Mouse (Mus musculus) WW6 (cell line): ENCODE results near the gene Hopx.

Experiments
- DNase-seq: peaks from one replicate; pipeline ENCODE4 v3.0.0-alpha.2; 2013; ENCODE audit warnings: low read depth, low spot score

The Hopx gene

GRCm38 (mm10) chr5:77071626-77072025, 43.3 kb downstream of the Hopx start:
- DNase-seq: no peak

GRCm38 (mm10) chr5:77070987-77071386, 43.9 kb downstream of the Hopx start:
- no peak for DNase-seq

GRCm38 (mm10) chr5:77067321-77067720, 47.6 kb downstream of the Hopx start:
- no peak for DNase-seq

GRCm38 (mm10) chr5:77061372-77062038, 53.4 kb downstream of the Hopx start:
- DNase-seq: peak; percentile 50

- no peak for DNase-seq
Observed at GRCm38 (mm10) chr5:77060363-77060762, 54.6 kb downstream of the Hopx start.

- DNase-seq: no peak
Observed at GRCm38 (mm10) chr5:77056881-77057440, 58.0 kb downstream of the Hopx start.

GRCm38 (mm10) chr5:77052616-77053015, 62.3 kb downstream of the Hopx start:
- no peak for DNase-seq

- DNase-seq: no peak
Observed at GRCm38 (mm10) chr5:77044362-77044761, 70.6 kb downstream of the Hopx start.

- DNase-seq: no peak
Observed at GRCm38 (mm10) chr5:77039391-77039790, 75.5 kb downstream of the Hopx start.

GRCm38 (mm10) chr5:77038451-77038850, 76.5 kb downstream of the Hopx start:
- no peak for DNase-seq
